Mouse (Mus musculus) cortical plate, adult 2 months (tissue): Measurements from ENCODE around the gene Arsa.

ENCODE experiments used
- CTCF ChIP-seq: fragments of 200-500 bp; IDR thresholded peaks from 2 replicates; pipeline ENCODE4 v1.5.1; 2011; ENCODE audit warnings: mild to moderate bottlenecking, control low read depth, low read length; ENCODE audit not compliant: insufficient read depth; ENCODE audit errors: extremely low read depth
- POLR2A ChIP-seq: fragments of 200-500 bp; IDR thresholded peaks from 2 replicates; pipeline ENCODE4 v1.6.1; 2011; ENCODE audit warnings: mild to moderate bottlenecking, low read length, control low read depth; ENCODE audit not compliant: insufficient read depth; ENCODE audit errors: extremely low read depth

DNA sequence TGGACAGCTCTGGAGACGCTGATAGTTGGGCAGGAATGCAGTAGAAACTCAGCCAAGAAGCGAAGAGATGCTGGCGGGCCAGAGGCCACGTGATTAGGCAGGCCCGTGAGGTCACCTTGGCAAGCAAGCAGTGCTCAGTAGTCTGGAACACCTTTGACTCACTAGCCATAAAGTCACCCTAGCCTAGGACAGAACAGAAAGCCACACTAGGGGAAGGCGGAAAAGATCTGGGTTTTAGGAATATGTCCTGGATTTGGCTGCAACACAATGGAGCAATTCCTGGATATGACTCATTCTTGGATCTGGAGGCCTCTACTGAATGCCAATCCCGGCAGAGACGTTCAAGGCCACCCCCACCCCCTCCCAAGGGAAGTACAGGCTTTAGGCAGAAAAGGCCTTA, 3.4 kb upstream of the Arsa start:
- TF ChIP-seq CTCF = no peak
- no peak for TF ChIP-seq POLR2A
